Comparison of ENCODE assay signal across 19 mouse cellular contexts in genomic region chr9:100647774-100648323, GRCm38 (mm10). TPM values are rescaled to one million over a fixed set of nuclear protein-coding genes. Genes with fewer than 3 reads are reported as not detected.
DNase-seq lines count a peak whose midpoint lies in the region; ATAC-seq and TF ChIP-seq lines count a peak whose summit lies in the region.
"Had no signal": no experiment of that assay in that cellular context is flagged by ENCODE, and none has a peak within 500 bp of the region (broad histone marks: within the 10 kb centered on the region; RNA-seq: fewer than 3 reads in every experiment).

No protein-coding gene starts in this region.

- intact Hi-C loops in left cerebral cortex, postnatal 4 days (cut with DNase I): loop anchor here (5.0 to 10.0 kb wide), 2 partner anchors 114 to 387 kb away; partner anchors contain the start of gene Pccb
- intact Hi-C loops in left cerebral cortex, postnatal 25 days (cut with DNase I): no loop called here

- no peak overlapping the region for H3K9ac ChIP-seq in intestine, postnatal 0 days (ENCODE audit: low read depth, low read length)
- H3K9ac ChIP-seq: embryonic facial prominence, embryonic 13.5 days; heart, embryonic 15.5 days; liver, embryonic 15.5 days; neural tube, embryonic 12.5 days had no signal

- WGBS in intestine, postnatal 0 days: 81% methylated on average over 2 of the region's 2 CpGs

- no peak overlapping the region for H3K4me3 ChIP-seq in intestine, postnatal 0 days (ENCODE audit: low read depth, low read length)
- H3K4me3 ChIP-seq: embryonic facial prominence, embryonic 13.5 days; heart, embryonic 15.5 days; hindbrain, embryonic 10.5 days; liver, embryonic 15.5 days; neural tube, embryonic 12.5 days had no signal

- H3K36me3 ChIP-seq in intestine, postnatal 0 days (ENCODE audit: control insufficient read depth, insufficient read depth): no peaks in the 10 kb centered on the region
- H3K36me3 ChIP-seq: embryonic facial prominence, embryonic 13.5 days; heart, embryonic 15.5 days; liver, embryonic 15.5 days had no signal

- no peak overlapping the region for H3K27ac ChIP-seq in intestine, postnatal 0 days (ENCODE audit: low read depth, low read length)
- H3K27ac ChIP-seq: embryonic facial prominence, embryonic 13.5 days; heart, embryonic 15.5 days; hindbrain, embryonic 10.5 days; neural tube, embryonic 12.5 days had no signal

- peak; percentile 10 for DNase-seq in left cerebral cortex, adult 11 months (ENCODE audit: low spot score)
- DNase-seq in left cerebral cortex, postnatal 4 days: no peak
- DNase-seq in layer of hippocampus, adult 9-10 months (ENCODE audit: low spot score): peak; percentile 66
- DNase-seq in left cerebral cortex, postnatal 25 days (ENCODE audit: low spot score in 2 of 2): peak; percentile 37 to 87
- DNase-seq in right cerebral cortex, postnatal 36 days (ENCODE audit: low spot score in 2 of 2): peak; percentile 32 to 55
- no peak for DNase-seq in cerebellum, adult 11-12 months
- no peak for DNase-seq in spleen, postnatal 10 days (ENCODE audit: low spot score in 2 of 2)
- DNase-seq: adrenal gland, postnatal 10 days; B cell, adult 2 months; cerebellum, adult 8-10 months; thymus, adult 2 months had no signal

- H3K4me1 ChIP-seq in intestine, postnatal 0 days (replicated peaks; ENCODE audit: control insufficient read depth, insufficient read depth, low read length): no peaks in the 10 kb centered on the region

- no peak for ATAC-seq in intestine, postnatal 0 days
- ATAC-seq: inflammation-experienced regulatory T-cells, adult 6 months; lung, postnatal 0 days had no signal

- no peak overlapping the region for H3K4me2 ChIP-seq in intestine, postnatal 0 days (replicated peaks; ENCODE audit: low read depth)
- H3K4me2 ChIP-seq: embryonic facial prominence, embryonic 13.5 days; heart, embryonic 15.5 days; liver, embryonic 15.5 days; neural tube, embryonic 12.5 days had no signal

- H3K27me3 ChIP-seq in intestine, postnatal 0 days (replicated peaks; ENCODE audit: control insufficient read depth, insufficient read depth, low read length): no peaks in the 10 kb centered on the region
- H3K27me3 ChIP-seq: embryonic facial prominence, embryonic 13.5 days; heart, embryonic 15.5 days; liver, embryonic 15.5 days; neural tube, embryonic 12.5 days had no signal

- H3K9me3 ChIP-seq in intestine, postnatal 0 days (ENCODE audit: control insufficient read depth): no peaks in the 10 kb centered on the region
- H3K9me3 ChIP-seq: embryonic facial prominence, embryonic 13.5 days; heart, embryonic 15.5 days; liver, embryonic 15.5 days; neural tube, embryonic 12.5 days had no signal

- TF ChIP-seq CTCF in intestine, postnatal 0 days (IDR thresholded peaks at IDR 0.05; ENCODE audit: low read depth): no peak

RNA-seq across cellular contexts. Expression of gene Stag1, which starts 50.3 kb away (rescaled TPM):
- 10 to 100 TPM; 45.8 to 55.4 TPM for total RNA-seq in left cerebral cortex, postnatal 4 days (2021)
- 10 to 100 TPM; 42.3 to 49.7 TPM for total RNA-seq in left cerebral cortex, postnatal 25 days (2021)
- 24.6 and 28.5 TPM in 2 replicates for polyA plus RNA-seq in intestine, postnatal 0 days (2015; fragmentation: Nextera tagmentation; extraction: Ambion mirVana)

Comparison
In these comparisons a context has a peak if more than half of its experiments do, and no peak if none do; other contexts are left out.
1. DNase-seq: peak in left cerebral cortex, adult 11 months (single experiment), layer of hippocampus, adult 9-10 months (single experiment), left cerebral cortex, postnatal 25 days (2 of 2) and right cerebral cortex, postnatal 36 days (2 of 2); none in left cerebral cortex, postnatal 4 days (single experiment), cerebellum, adult 11-12 months (single experiment) and spleen, postnatal 10 days (0 of 2).